Mouse (Mus musculus): ENCODE data around the gene Prr19.
"Not testable (repeated sequence)": the region's sequence is repeated elsewhere in the genome, so short reads cannot be mapped to it uniquely, and the experiment has no call there.

The Prr19 gene

DNA sequence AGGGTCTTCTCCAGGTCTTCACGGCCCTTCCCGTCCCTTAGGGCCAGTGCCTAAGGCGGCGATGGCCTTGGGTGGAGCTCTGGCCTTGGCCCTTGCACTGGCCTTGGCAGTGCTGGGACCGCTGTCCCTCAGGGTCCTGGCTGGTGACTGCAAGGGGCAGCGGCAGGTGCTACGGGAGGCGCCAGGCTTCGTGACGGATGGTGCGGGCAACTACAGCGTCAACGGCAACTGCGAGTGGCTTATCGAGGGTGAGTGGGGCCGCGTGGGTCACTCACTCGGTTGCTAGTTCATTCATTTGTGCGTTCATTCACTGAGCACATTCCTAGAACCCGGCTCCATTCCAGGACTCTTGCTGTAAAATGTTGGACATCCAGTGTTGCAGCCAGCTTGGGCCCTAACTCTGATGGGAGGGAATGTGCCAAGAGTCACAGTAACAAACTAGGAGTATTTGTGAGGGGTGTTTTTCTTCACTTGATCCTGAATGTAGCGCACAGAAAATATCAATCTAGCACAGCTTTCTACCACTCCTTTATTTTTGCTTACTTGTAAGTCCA, 16.3 kb downstream of the Prr19 start:
- DNase-seq (ENCODE audit: low spot score in 2 of 2): no peak

DNA sequence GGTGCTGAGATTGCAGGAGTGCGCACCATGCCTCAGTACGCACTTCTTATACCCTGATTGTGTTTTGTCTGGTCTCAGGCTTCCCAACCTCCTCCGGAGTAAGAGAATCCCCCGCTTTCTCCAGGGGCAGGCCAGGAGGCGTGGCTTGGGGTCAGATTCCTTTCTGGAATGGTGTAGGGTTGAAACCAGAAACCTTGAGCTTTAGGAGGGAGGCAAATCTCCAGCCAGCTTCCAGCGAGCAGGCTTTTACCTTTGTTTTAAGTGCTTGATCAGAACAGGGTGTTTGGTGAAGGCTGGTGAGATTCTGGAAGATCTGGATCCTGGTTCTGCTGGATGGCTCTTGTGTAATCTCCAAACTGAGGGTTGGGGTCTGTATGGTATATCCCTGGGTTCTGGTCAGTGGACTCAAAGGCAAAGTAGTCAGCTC, 20.9 kb downstream of the Prr19 start:
- DNase-seq (ENCODE audit: low spot score in 2 of 2): peak; percentile 62 to 75

GRCm38 (mm10) chr7:25323219-25323618, 22.0 kb downstream of the Prr19 start:
- DNase-seq (ENCODE audit: low spot score in 2 of 2): no peak

- not testable (repeated sequence) for DNase-seq (ENCODE audit: low spot score in 2 of 2)
These were observed 24.2 kb downstream of the Prr19 start for GRCm38 (mm10) chr7:25325431-25325830.

DNA sequence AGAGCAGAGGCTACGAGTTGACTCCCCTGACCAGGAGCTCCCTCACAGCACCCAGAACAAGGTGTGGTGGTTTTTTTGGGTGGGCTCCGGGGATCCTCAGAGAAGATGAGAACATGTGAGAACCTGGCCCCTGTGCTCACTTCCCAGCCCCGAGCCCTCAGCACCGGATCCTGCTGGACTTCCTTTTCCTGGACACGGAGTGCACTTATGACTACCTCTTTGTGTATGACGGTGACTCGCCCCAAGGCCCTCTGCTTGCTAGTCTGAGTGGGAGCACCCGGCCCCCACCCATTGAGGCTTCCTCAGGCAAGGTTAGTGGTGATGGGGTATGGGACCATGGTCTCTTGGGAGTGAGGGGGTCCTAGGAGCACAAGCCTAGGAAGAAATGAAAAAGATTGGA, 25.0 kb downstream of the Prr19 start:
- DNase-seq (ENCODE audit: low spot score in 2 of 2): no peak

- DNase-seq (ENCODE audit: low spot score in 2 of 2): peak in 1 of 2 experiments; percentile 58
These were observed 32.5 kb downstream of the Prr19 start for GRCm38 (mm10) chr7:25333596-25334307.

DNA sequence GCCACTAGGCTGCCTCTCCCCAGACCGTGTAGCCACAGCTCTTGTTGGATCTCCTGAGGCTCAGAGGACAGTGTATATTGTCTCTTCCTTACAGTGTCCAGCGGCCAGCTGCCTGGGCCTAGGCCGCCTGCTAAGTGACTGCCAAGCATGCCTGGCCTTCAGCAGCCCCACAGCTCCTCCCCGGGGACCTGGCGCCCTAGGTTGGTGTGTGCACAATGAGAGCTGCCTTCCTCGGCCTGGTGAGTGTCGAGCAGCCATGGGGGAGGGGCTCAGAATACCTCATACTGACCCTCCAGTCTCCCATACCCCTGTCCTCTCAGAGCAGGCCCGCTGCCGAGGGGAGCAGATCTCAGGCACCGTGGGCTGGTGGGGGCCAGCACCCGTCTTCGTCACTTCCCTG, 33.3 kb downstream of the Prr19 start:
- DNase-seq (ENCODE audit: low spot score in 2 of 2): no peak

GRCm38 (mm10) chr7:25339329-25339728, 38.1 kb downstream of the Prr19 start:
- no peak for DNase-seq (ENCODE audit: low spot score in 2 of 2)

DNA sequence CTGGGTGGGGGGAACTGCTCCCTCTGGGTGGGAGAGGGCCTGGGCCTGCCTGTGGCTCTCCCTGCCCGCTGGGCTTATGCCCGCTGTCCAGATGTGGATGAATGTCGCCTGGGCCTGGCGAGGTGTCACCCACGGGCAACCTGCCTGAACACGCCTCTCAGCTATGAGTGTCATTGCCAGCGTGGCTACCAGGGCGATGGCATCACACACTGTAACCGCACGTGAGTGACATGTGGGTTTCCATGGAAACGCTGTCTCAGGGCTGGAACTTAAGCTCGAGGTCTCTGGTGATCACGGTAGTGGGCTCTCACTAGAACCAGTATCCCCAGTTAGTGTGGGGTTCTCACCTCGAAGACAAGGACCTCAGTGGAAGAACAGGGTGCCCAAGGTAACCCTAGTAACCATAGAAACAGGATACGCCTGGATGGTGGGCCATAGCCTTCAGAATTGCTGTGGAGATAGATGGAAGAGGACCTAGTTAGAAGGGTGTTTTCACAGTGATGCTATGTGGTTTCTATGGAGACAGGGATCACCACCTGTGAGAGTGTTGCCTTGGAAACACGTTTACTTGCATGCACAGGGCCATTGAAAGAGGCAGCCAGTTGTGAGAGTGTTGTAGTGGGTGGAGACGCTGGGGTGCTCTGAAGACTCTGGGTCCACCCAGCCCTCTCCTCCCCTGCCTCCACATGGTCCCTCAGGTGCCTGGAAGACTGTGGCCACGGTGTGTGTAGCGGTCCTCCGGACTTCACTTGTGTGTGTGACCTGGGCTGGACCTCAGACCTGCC, 40.0 kb downstream of the Prr19 start:
- no peak for DNase-seq (ENCODE audit: low spot score in 2 of 2)

DNA sequence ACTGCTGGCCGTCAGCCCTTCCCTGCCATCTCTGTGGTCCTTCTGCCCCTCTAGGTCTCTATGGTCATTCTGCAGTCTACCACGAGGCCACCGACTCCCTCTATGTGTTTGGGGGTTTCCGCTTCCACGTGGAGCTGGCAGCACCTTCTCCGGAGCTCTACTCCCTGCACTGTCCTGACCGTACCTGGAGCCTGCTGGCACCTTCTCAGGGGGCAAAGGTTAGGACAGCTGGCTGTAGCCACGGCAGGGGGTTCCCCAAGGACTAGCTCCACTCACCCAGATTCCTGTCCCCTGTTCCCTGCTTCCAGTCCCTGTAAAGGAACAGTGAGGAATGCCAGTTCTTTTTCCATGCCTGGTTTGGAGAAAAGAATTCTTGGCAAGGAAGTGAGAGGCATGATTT, 47.6 kb downstream of the Prr19 start:
- DNase-seq (ENCODE audit: low spot score in 2 of 2): no peak
